Mouse (Mus musculus) limb, embryonic 14.5 days (tissue): ENCODE data around the gene Cnnm3. TPM values are rescaled to one million over a fixed set of nuclear protein-coding genes. Genes with fewer than 3 reads are reported as not detected.

Experiments used
- ATAC-seq: fragments of 200-750 bp; cut with Nextera tagmentation; 2 replicates; pipeline ENCODE4 v1.8.0; 2017; ENCODE audit warnings: low read depth, moderate number of reproducible peaks, moderate TSS enrichment; ENCODE audit not compliant: low FRiP score
- DNase-seq: peaks from one replicate; pipeline ENCODE4 v3.0.0-alpha.2; 2015; ENCODE audit warnings: low spot score
- H3K27ac ChIP-seq: fragments of 300-500 bp; sonication (generic); replicated peaks from 2 replicates; pipeline ENCODE4 v1.5.1; 2014; ENCODE audit warnings: low read depth, mild to moderate bottlenecking, low read length, moderate library complexity, mixed read lengths
- H3K27me3 ChIP-seq: fragments of 300-500 bp; sonication (generic); 2 replicates; pipeline ENCODE4 v1.6.1; 2014; ENCODE audit warnings: low read length, mixed read lengths; ENCODE audit not compliant: control insufficient read depth, insufficient read depth
- H3K36me3 ChIP-seq: fragments of 300-500 bp; sonication (generic); 2 replicates; pipeline ENCODE4 v1.6.1; 2014; ENCODE audit warnings: mild to moderate bottlenecking, low read length, moderate library complexity, mixed read lengths; ENCODE audit not compliant: control insufficient read depth, insufficient read depth
- H3K4me1 ChIP-seq: fragments of 300-500 bp; sonication (generic); 2 replicates; pipeline ENCODE4 v1.6.1; 2014; ENCODE audit warnings: antibody characterized with exemption, low read length, mixed read lengths; ENCODE audit not compliant: control insufficient read depth, insufficient read depth
- H3K4me2 ChIP-seq: fragments of 300-500 bp; sonication (generic); replicated peaks from 2 replicates; pipeline ENCODE4 v1.6.1; 2014; ENCODE audit warnings: low read depth, mild to moderate bottlenecking, low read length, moderate library complexity; ENCODE audit not compliant: severe bottlenecking
- H3K4me3 ChIP-seq: fragments of 300-500 bp; sonication (generic); replicated peaks from 2 replicates; pipeline ENCODE4 v1.5.1; 2014; ENCODE audit warnings: low read length
- H3K9ac ChIP-seq: fragments of 300-500 bp; sonication (generic); 2 replicates; pipeline ENCODE4 v1.6.1; 2014; ENCODE audit warnings: mild to moderate bottlenecking, low read depth, low read length, moderate library complexity; ENCODE audit not compliant: severe bottlenecking
- H3K9me3 ChIP-seq: fragments of 300-500 bp; sonication (generic); 2 replicates; pipeline ENCODE4 v1.6.1; 2016; ENCODE audit warnings: low read length; ENCODE audit not compliant: control insufficient read depth
- POLR2A ChIP-seq: fragments of 200-500 bp; IDR thresholded peaks from 2 replicates; pipeline ENCODE4 v1.8.0; 2012; ENCODE audit warnings: inconsistent platforms, mild to moderate bottlenecking, moderate library complexity, borderline replicate concordance; ENCODE audit not compliant: insufficient read depth, insufficient read length; ENCODE audit errors: extremely low read depth
- WGBS: fragments of 180-500 bp; shearing (Covaris S2); extraction: QIAGEN DNeasy Blood & Tissue Kit; methylation state at CpG from one replicate; pipeline ENCODE4 v1.1.7; 2014; 5-methylcytosine and 5-hydroxymethylcytosine counted together
- polyA plus RNA-seq, 2 experiments: library from polyadenylated mRNA; depleted of rRNA in 1 of 2; stranded (reverse) in 1 of 2; unstranded in 1 of 2; fragments of >200 nt; fragmentation: Nextera tagmentation in 1 of 2; extraction: Ambion mirVana in 1 of 2; gene quantifications; 2 replicates each; pipeline versions ENCODE4 v1.2.1 to v1.2.3; 2012 to 2014

The Cnnm3 gene
- polyA plus RNA-seq, 2 experiments: 6.4 to 22.5 TPM

DNA sequence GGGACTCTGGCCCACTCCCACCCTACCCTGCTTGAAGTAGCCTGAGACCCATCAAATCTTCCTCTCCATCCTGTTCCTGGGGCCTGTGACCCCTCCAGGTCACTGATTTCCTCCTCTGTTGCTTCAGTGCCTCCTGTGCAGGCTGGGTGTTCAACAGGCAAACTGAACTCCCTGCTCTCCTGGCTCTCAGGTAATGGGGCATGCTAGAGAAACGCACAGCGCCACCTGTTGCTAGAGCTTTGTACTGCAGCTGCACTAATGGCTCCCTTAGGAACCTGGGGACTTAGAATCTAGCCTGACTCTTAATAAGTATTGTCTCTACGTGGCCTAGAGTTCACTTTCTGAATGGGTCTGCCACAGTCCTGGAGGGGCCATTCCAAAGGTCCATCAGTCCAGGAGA lies 10.4 kb upstream of the Cnnm3 start:
- DNase-seq: peak; percentile 81

DNA sequence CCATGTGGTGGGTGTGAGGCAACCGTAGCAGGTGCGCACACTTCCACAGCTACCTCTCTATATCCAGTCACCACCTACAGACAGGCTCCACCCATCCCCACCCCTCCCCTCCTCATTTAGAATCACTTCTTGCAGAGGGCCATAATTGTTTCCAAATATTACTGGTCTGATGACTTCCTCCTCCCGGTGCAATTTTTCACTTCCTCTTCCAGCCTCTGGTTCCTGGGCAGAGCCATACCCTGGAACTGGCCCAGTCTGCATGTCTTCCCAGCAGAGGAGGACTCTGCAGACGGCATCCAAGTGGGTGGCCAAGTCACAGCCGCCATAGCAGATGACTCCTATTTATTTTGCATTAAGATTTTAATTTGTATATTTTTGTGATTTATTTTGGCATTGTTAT lies 3.4 kb upstream of the Cnnm3 start:
- Histone ChIP-seq H3K4me2 (no peak overlapping the region), H3K9ac (no peak overlapping the region), H3K27me3 (no peaks in the 10 kb centered on the region), H3K27ac (no peak overlapping the region), H3K4me1 (peaks cover 3% of the 10 kb centered on the region), H3K4me3 (no peak overlapping the region), H3K36me3 (peaks cover 42% of the 10 kb centered on the region), H3K9me3 (no peaks in the 10 kb centered on the region)
- DNase-seq (no peak), ATAC-seq (no peak)
- WGBS: 81% methylated on average over 5 of the region's 5 CpGs
- no peak for TF ChIP-seq POLR2A

More for the DNA sequence above, 10.4 kb upstream of the Cnnm3 start:
- Histone ChIP-seq H3K4me2 (no peak overlapping the region), H3K4me1 (no peaks in the 10 kb centered on the region), H3K36me3 (peaks cover 49% of the 10 kb centered on the region), H3K27ac (no peak overlapping the region), H3K4me3 (no peak overlapping the region), H3K27me3 (no peaks in the 10 kb centered on the region), H3K9ac (no peak overlapping the region), H3K9me3 (no peaks in the 10 kb centered on the region)
- peak; percentile 33; the same call in 1 of the 2 replicates for TF ChIP-seq POLR2A
- 8% methylated on average over 3 of the region's 3 CpGs for WGBS
- ATAC-seq: no peak

GRCm38 (mm10) chr1:36512089-36512965 lies 660 bp downstream of the Cnnm3 start:
- peak overlapping the region; percentile 99 for H3K27ac ChIP-seq
- peak overlapping the region; percentile 84 for H3K9ac ChIP-seq
- H3K4me1 ChIP-seq: peaks cover 19% of the 10 kb centered on the region
- H3K9me3 ChIP-seq: no peaks in the 10 kb centered on the region
- ATAC-seq (peak; percentile 70), DNase-seq (peak; percentile 22)
- no peak for TF ChIP-seq POLR2A
- peaks cover 22% of the 10 kb centered on the region; the same call in 1 of the 2 replicates for H3K36me3 ChIP-seq
- peak overlapping the region; percentile 93 for H3K4me2 ChIP-seq
- H3K27me3 ChIP-seq: no peaks in the 10 kb centered on the region
- H3K4me3 ChIP-seq: peak overlapping the region; percentile 94
- under 1% methylated on average over 42 of the region's 126 CpGs for WGBS

- Histone ChIP-seq H3K27ac (peak overlapping the region; percentile 99), H3K27me3 (no peaks in the 10 kb centered on the region), H3K4me1 (peaks cover 19% of the 10 kb centered on the region), H3K9ac (peak overlapping the region; percentile 84), H3K9me3 (no peaks in the 10 kb centered on the region), H3K4me2 (peak overlapping the region; percentile 93), H3K36me3 (peaks cover 18% of the 10 kb centered on the region; the same call in 1 of the 2 replicates), H3K4me3 (peak overlapping the region; percentile 94)
- TF ChIP-seq POLR2A: no peak
- DNase-seq: no peak
- 1% methylated on average over 16 of the region's 16 CpGs for WGBS
- ATAC-seq: no peak
Measured at GRCm38 (mm10) chr1:36512966-36513280, 1.3 kb downstream of the Cnnm3 start.

- H3K27me3 ChIP-seq: no peaks in the 10 kb centered on the region
- H3K4me3 ChIP-seq: peak overlapping the region; percentile 94
- peak overlapping the region; percentile 93 for H3K4me2 ChIP-seq
- WGBS: 0% methylated on average over 1 of the region's 1 CpGs
- no peak overlapping the region for H3K27ac ChIP-seq
- peak overlapping the region; percentile 84 for H3K9ac ChIP-seq
- H3K4me1 ChIP-seq: peaks cover 19% of the 10 kb centered on the region
- H3K9me3 ChIP-seq: no peaks in the 10 kb centered on the region
- DNase-seq (peak; percentile 38), ATAC-seq (no peak)
- no peak for TF ChIP-seq POLR2A
- H3K36me3 ChIP-seq: peaks cover 19% of the 10 kb centered on the region
Measured at GRCm38 (mm10) chr1:36513310-36513709, 1.6 kb downstream of the Cnnm3 start.
